Mouse (Mus musculus) small intestine, adult 2 months (tissue): ENCODE measurements around the gene C3. TPM values are rescaled to one million over a fixed set of nuclear protein-coding genes. Genes with fewer than 3 reads are reported as not detected.

Source experiments
- H3K27ac ChIP-seq: fragments of 200-500 bp; 2 replicates; pipeline ENCODE4 v1.5.1; 2012; ENCODE audit warnings: low read depth, low read length, control low read depth, inconsistent platforms; ENCODE audit not compliant: insufficient read depth
- H3K27me3 ChIP-seq: fragments of 200-500 bp; 2 replicates; pipeline ENCODE4 v1.6.1; 2012; ENCODE audit warnings: mild to moderate bottlenecking, moderate library complexity, low read length, inconsistent platforms; ENCODE audit not compliant: control insufficient read depth, insufficient read depth
- H3K36me3 ChIP-seq: fragments of 200-500 bp; 2 replicates; pipeline ENCODE4 v1.6.1; 2012; ENCODE audit warnings: mild to moderate bottlenecking, low read length, control low read depth, inconsistent platforms; ENCODE audit not compliant: control insufficient read depth, insufficient read depth
- H3K4me1 ChIP-seq: fragments of 200-500 bp; 2 replicates; pipeline ENCODE4 v1.6.1; 2012; ENCODE audit warnings: low read length, inconsistent platforms, mixed read lengths; ENCODE audit not compliant: control insufficient read depth, insufficient read depth, insufficient read length
- H3K4me3 ChIP-seq: fragments of 200-500 bp; 2 replicates; pipeline ENCODE4 v1.5.1; 2012; ENCODE audit warnings: low read depth, mild to moderate bottlenecking, control low read depth, inconsistent platforms, low read length, moderate library complexity
- CTCF ChIP-seq: fragments of 200-500 bp; IDR thresholded peaks from 2 replicates; pipeline ENCODE4 v1.5.1; 2012; ENCODE audit warnings: low read depth, mild to moderate bottlenecking, control low read depth, inconsistent platforms, low read length, moderate library complexity, mixed read lengths; ENCODE audit not compliant: insufficient replicate concordance, insufficient read length; ENCODE audit errors: extremely low read depth
- POLR2A ChIP-seq: fragments of 200-500 bp; IDR thresholded peaks from 2 replicates; pipeline ENCODE4 v1.6.1; 2012; ENCODE audit warnings: low read depth, mild to moderate bottlenecking, control low read depth, inconsistent platforms, low read length, moderate library complexity
- WGBS: fragments of 180-500 bp; shearing (Covaris S2); methylation state at CpG from one replicate; pipeline ENCODE4 v1.1.7; 2018; 5-methylcytosine and 5-hydroxymethylcytosine counted together
- polyA plus RNA-seq: library from polyadenylated mRNA; depleted of rRNA; stranded (reverse); fragments of >200 nt; gene quantifications from 2 replicates; pipeline ENCODE4 v1.2.3, GENCODE M21; 2012

C3 gene
- polyA plus RNA-seq, 1 experiment, result 17.9 TPM

DNA sequence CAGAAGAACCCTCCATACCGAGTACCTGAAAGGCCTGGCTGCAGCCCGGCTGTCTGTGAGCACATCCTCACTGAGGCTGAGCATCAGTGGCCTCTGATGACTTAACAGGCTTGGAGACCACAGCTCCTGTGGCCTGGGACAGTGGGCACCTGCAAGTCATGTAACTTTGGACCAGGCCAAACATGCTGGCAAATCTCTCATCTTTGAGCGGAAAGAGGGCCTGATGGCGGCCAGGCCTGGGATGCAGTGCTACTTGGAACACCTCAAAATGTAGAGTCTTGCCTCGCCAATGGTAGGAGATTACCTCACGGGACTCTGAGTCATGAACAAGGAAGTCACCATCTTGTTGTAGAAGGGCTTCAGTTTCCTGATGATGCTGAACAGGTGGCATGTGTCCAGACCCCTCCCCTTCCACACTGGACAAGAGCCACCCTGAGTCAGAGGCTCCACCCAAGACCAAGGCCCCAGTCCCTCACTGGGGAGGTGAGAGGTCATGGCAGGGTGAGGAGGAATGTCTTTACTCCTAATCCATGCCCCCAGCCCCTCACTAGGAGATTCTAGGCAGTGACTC lies 39.7 kb upstream of the C3 start:
- no peak overlapping the region for H3K4me3 ChIP-seq
- H3K4me1 ChIP-seq, result peaks cover 19% of the 10 kb centered on the region
- 81% methylated on average over 6 of the region's 6 CpGs for WGBS
- no peak overlapping the region for H3K27ac ChIP-seq
- TF ChIP-seq POLR2A, result no peak
- TF ChIP-seq CTCF, result no peak
- H3K27me3 ChIP-seq, result no peaks in the 10 kb centered on the region
- peaks cover 6% of the 10 kb centered on the region for H3K36me3 ChIP-seq

DNA sequence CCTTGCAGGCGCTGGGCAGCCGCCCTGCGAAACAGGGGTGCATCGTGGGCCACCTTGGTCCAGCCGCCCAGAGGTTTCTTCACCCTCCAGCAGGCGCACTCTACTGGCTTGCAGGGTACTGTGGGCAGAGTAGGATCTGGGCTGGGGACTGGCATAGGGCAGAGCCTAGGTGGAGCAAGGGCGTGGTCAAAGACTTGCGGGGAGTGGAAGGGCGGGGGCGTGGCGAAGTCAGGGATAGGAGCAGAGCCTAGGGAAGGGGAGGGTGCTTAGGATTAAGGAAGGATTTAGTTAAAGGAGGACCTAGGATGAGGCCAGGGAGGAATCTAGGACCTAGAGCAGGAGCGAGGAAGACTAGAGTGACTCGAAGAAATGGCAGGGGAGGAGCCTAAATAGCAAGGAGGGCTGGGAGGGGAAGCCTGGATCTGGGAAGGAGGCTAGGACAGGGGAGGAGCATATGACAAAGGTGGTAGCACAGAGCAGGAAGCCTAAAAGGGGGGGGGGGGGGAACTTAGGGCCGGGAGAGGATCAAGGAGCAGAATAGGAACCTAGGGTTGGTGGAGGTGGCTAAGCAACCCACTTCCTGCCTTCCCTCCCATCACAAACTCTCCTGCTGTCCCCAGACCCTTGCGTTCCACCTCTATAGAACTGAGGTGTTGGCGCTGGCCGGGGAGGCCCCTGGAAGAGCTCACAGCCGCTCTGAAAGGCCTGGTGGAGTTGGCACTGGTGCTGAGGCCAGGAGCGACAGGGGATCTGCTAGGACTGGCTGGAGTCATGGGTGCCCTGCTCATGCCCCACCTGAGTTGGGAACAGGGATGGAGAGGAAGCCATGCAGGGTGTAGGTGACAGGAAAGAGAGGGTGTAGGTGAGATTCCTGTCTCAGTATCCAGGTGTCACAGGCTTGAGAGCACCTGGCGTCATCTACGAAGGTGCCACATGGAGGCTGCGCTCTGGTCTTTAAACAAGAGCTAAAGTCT lies 37.3 kb upstream of the C3 start:
- WGBS, result 36% methylated on average over 22 of the region's 22 CpGs
- TF ChIP-seq POLR2A, result peak; percentile 66
- TF ChIP-seq CTCF, result peak; percentile 28; the same call in 1 of the 2 replicates
- peak overlapping the region; percentile 90 for H3K27ac ChIP-seq
- peak overlapping the region; percentile 23 for H3K4me3 ChIP-seq
- no peaks in the 10 kb centered on the region for H3K27me3 ChIP-seq
- H3K4me1 ChIP-seq, result peaks cover 19% of the 10 kb centered on the region
- peaks cover 26% of the 10 kb centered on the region for H3K36me3 ChIP-seq

DNA sequence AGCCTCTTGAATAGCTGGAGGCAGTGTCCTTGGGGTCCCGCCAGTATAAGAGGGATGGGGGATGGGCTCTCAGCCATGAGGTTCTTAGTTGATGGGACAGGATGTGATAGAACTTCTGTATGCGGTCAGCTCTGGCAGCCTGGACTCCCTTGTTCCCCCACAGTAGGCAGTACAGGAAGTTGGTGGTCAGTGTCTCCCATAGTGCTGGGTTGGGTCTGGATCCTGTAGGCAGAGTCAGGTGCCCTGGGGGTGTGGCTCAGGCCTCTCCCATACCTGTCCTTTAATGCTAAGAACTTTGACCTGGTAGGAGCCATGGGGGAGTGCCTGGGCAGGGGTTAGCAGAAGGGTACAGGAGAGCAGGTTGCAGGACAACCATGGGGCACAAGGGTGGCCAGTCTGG lies 36.2 kb upstream of the C3 start:
- 64% methylated on average over 2 of the region's 2 CpGs for WGBS
- H3K36me3 ChIP-seq, result peaks cover 33% of the 10 kb centered on the region
- no peak overlapping the region; the same call in 1 of the 2 replicates for H3K4me3 ChIP-seq
- H3K27ac ChIP-seq, result peak overlapping the region; percentile 90
- peaks cover 19% of the 10 kb centered on the region for H3K4me1 ChIP-seq
- H3K27me3 ChIP-seq, result no peaks in the 10 kb centered on the region
- TF ChIP-seq POLR2A, result no peak
- TF ChIP-seq CTCF, result no peak

- 89% methylated on average over 17 of the region's 17 CpGs for WGBS
Observed at GRCm38 (mm10) chr17:57262901-57263550, 35.1 kb upstream of the C3 start.

GRCm38 (mm10) chr17:57261796-57262195 lies 33.9 kb upstream of the C3 start:
- WGBS, result 28% methylated on average over 1 of the region's 1 CpGs
- TF ChIP-seq POLR2A (no peak), CTCF (no peak)
- H3K4me3 ChIP-seq, result no peak overlapping the region

More at GRCm38 (mm10) chr17:57262901-57263550, 35.1 kb upstream of the C3 start:
- peaks cover 19% of the 10 kb centered on the region for H3K4me1 ChIP-seq
- H3K27me3 ChIP-seq, result no peaks in the 10 kb centered on the region
- H3K36me3 ChIP-seq, result peaks cover 40% of the 10 kb centered on the region
- TF ChIP-seq POLR2A, result no peak
- no peak for TF ChIP-seq CTCF
- H3K27ac ChIP-seq, result no peak overlapping the region
- H3K4me3 ChIP-seq, result no peak overlapping the region

DNA sequence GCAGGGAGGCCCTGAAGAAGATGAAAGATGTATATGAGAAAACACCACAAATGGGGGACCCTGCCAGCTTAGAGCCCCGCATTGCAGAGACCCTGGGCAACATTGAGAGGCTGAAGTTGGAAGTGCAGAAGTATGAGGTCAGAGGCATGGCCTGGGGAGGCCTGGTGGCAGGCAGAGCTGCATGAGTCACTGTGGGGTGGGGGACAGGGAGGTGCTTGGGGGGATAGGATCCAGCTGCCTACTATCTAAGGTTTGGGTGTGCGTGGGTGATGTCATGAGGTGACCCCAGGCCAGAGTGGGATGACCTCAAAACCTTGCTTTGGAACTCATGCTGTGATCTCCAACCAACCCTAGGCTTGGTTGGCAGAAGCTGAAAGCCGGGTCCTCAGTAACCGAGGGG lies 33.4 kb upstream of the C3 start:
- H3K4me1 ChIP-seq, result peaks cover 19% of the 10 kb centered on the region
- H3K4me3 ChIP-seq, result no peak overlapping the region
- H3K36me3 ChIP-seq, result peaks cover 52% of the 10 kb centered on the region
- H3K27ac ChIP-seq, result no peak overlapping the region
- no peak for TF ChIP-seq POLR2A
- no peak for TF ChIP-seq CTCF
- H3K27me3 ChIP-seq, result no peaks in the 10 kb centered on the region
- 97% methylated on average over 4 of the region's 4 CpGs for WGBS

More at GRCm38 (mm10) chr17:57261796-57262195, 33.9 kb upstream of the C3 start:
- H3K27ac ChIP-seq, result no peak overlapping the region
- H3K36me3 ChIP-seq, result peaks cover 50% of the 10 kb centered on the region
- peaks cover 19% of the 10 kb centered on the region for H3K4me1 ChIP-seq
- no peaks in the 10 kb centered on the region for H3K27me3 ChIP-seq
